Mouse (Mus musculus) erythroblast, embryonic 14.5 days (primary cell): ENCODE measurements around the gene Slc25a16.

Experiments
- GATA1 ChIP-seq: IDR thresholded peaks from 2 replicates; pipeline ENCODE4 v1.6.1; 2012; ENCODE audit warnings: low read length, inconsistent platforms, mixed read lengths
- TAL1 ChIP-seq: IDR thresholded peaks from 3 replicates; pipeline ENCODE4 v1.6.1; 2012; ENCODE audit warnings: low read length, inconsistent platforms, mixed read lengths

DNA sequence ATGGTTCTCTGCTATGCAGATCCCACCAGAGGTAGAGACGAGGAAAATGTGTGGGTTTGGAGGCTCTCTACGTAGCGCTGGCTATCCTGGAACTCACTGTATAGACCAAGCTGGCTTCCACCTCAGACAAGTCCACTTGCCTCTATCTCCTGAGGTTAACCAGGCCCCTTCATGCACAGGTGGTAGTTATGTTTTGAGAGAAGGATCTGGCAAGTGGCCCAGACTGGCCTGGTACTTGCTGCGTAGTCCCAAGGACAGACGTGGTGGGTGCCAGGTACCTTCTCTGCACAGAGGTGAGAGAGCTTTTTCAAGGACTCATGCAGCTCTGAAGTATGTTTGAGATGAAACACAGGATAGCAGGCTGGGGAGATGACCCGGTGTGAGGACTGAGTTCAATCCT, 64.1 kb downstream of the Slc25a16 start:
- TF ChIP-seq GATA1: no peak
- no peak for TF ChIP-seq TAL1
